Mouse (Mus musculus): ENCODE data around the gene Usp2. TPM values are rescaled to one million over a fixed set of nuclear protein-coding genes. Genes with fewer than 3 reads are reported as not detected.

The Usp2 gene
- total RNA-seq, 1 experiment: 3.9 TPM

- H3K27ac ChIP-seq (ENCODE audit: insufficient read depth, low read depth, low read length, poor library complexity, severe bottlenecking): no peak overlapping the region
Measured at GRCm38 (mm10) chr9:44077266-44077910, 10.6 kb downstream of the Usp2 start.

GRCm38 (mm10) chr9:44078136-44078797, 11.4 kb downstream of the Usp2 start:
- Histone ChIP-seq H3K27ac (ENCODE audit: insufficient read depth, low read depth, low read length, poor library complexity, severe bottlenecking) (no peak overlapping the region), H3K9me3 (ENCODE audit: control insufficient read depth, insufficient read depth, low read depth, low read length) (no peaks in the 10 kb centered on the region), H3K36me3 (ENCODE audit: control insufficient read depth, insufficient read depth, low read length, poor library complexity, severe bottlenecking) (no peaks in the 10 kb centered on the region), H3K4me1 (ENCODE audit: control insufficient read depth in 2 of 2, insufficient read depth in 2 of 2, low read length in 2 of 2, poor library complexity in 1 of 2) (peaks cover 0 to 6% of the 10 kb centered on the region in 2 experiments; a peak in 1 of 4 replicates), H3K4me3 (ENCODE audit: insufficient read depth in 1 of 2, low read depth in 1 of 2, low read length in 2 of 2, poor library complexity in 1 of 2, severe bottlenecking in 1 of 2) (no peak overlapping the region), H3K9ac (ENCODE audit: insufficient read depth, low read depth, low read length, poor library complexity, severe bottlenecking) (no peak overlapping the region)
- in situ Hi-C loops (cut with MboI; ENCODE audit: low sequenced_read_pairs in 2 of 2, unreplicated experiment in 2 of 2): no loop called here
- TF ChIP-seq MAFK (IDR thresholded peaks at IDR 0.05; ENCODE audit: insufficient read depth, low read depth, low read length) (no peak), ZNF384 (IDR thresholded peaks at IDR 0.05; ENCODE audit: low read depth, low read length) (no peak), CHD2 (IDR thresholded peaks at IDR 0.05; ENCODE audit: low read depth, low read length) (no peak), ZC3H11A (IDR thresholded peaks at IDR 0.05; ENCODE audit: borderline replicate concordance, low read depth, low read length) (no peak)
- DNase-seq (ENCODE audit: low read depth, low spot score): no peak

More at GRCm38 (mm10) chr9:44077266-44077910, 10.6 kb downstream of the Usp2 start:
- no peak overlapping the region for H3K4me3 ChIP-seq (ENCODE audit: insufficient read depth in 1 of 2, low read depth in 1 of 2, low read length in 2 of 2, poor library complexity in 1 of 2, severe bottlenecking in 1 of 2)
- H3K9me3 ChIP-seq (ENCODE audit: control insufficient read depth, insufficient read depth, low read depth, low read length): no peaks in the 10 kb centered on the region
- no peak for DNase-seq (ENCODE audit: low read depth, low spot score)
- peaks cover 0 to 6% of the 10 kb centered on the region in 2 experiments; a peak in 1 of 4 replicates for H3K4me1 ChIP-seq (ENCODE audit: control insufficient read depth in 2 of 2, insufficient read depth in 2 of 2, low read length in 2 of 2, poor library complexity in 1 of 2)
- TF ChIP-seq CHD2 (IDR thresholded peaks at IDR 0.05; ENCODE audit: low read depth, low read length): no peak
- TF ChIP-seq ZC3H11A (IDR thresholded peaks at IDR 0.05; ENCODE audit: borderline replicate concordance, low read depth, low read length): no peak
- TF ChIP-seq ZNF384 (IDR thresholded peaks at IDR 0.05; ENCODE audit: low read depth, low read length): no peak
- TF ChIP-seq MAFK (IDR thresholded peaks at IDR 0.05; ENCODE audit: insufficient read depth, low read depth, low read length): no peak
- no peak for TF ChIP-seq HCFC1 (IDR thresholded peaks at IDR 0.05; ENCODE audit: borderline replicate concordance, insufficient read depth, low read length)
- no peak overlapping the region for H3K9ac ChIP-seq (ENCODE audit: insufficient read depth, low read depth, low read length, poor library complexity, severe bottlenecking)
- no peaks in the 10 kb centered on the region for H3K36me3 ChIP-seq (ENCODE audit: control insufficient read depth, insufficient read depth, low read length, poor library complexity, severe bottlenecking)
- in situ Hi-C loops (cut with MboI; ENCODE audit: low sequenced_read_pairs in 2 of 2, unreplicated experiment in 2 of 2): no loop called here

- H3K27ac ChIP-seq (ENCODE audit: insufficient read depth, low read depth, low read length, poor library complexity, severe bottlenecking): no peak overlapping the region
- in situ Hi-C loops (cut with MboI; ENCODE audit: low sequenced_read_pairs in 2 of 2, unreplicated experiment in 2 of 2): no loop called here
Measured at GRCm38 (mm10) chr9:44078955-44079756, 12.3 kb downstream of the Usp2 start.

GRCm38 (mm10) chr9:44079997-44080780, 13.4 kb downstream of the Usp2 start:
- in situ Hi-C loops (cut with MboI; ENCODE audit: low sequenced_read_pairs in 2 of 2, unreplicated experiment in 2 of 2): no loop called here
- no peak overlapping the region for H3K4me3 ChIP-seq (ENCODE audit: insufficient read depth in 1 of 2, low read depth in 1 of 2, low read length in 2 of 2, poor library complexity in 1 of 2, severe bottlenecking in 1 of 2)

More at GRCm38 (mm10) chr9:44078955-44079756, 12.3 kb downstream of the Usp2 start:
- Histone ChIP-seq H3K9me3 (ENCODE audit: control insufficient read depth, insufficient read depth, low read depth, low read length) (no peaks in the 10 kb centered on the region), H3K4me1 (ENCODE audit: control insufficient read depth in 2 of 2, insufficient read depth in 2 of 2, low read length in 2 of 2, poor library complexity in 1 of 2) (peaks cover 2 to 10% of the 10 kb centered on the region in 2 experiments; a peak in 2 of 4 replicates), H3K36me3 (ENCODE audit: control insufficient read depth, insufficient read depth, low read length, poor library complexity, severe bottlenecking) (no peaks in the 10 kb centered on the region), H3K4me3 (ENCODE audit: insufficient read depth in 1 of 2, low read depth in 1 of 2, low read length in 2 of 2, poor library complexity in 1 of 2, severe bottlenecking in 1 of 2) (no peak overlapping the region), H3K9ac (ENCODE audit: insufficient read depth, low read depth, low read length, poor library complexity, severe bottlenecking) (no peak overlapping the region)
- DNase-seq (ENCODE audit: low read depth, low spot score): no peak
- TF ChIP-seq MAFK (IDR thresholded peaks at IDR 0.05; ENCODE audit: insufficient read depth, low read depth, low read length) (0 out of 2 replicates have a peak, but pooled peaks have one; percentile 24), HCFC1 (IDR thresholded peaks at IDR 0.05; ENCODE audit: borderline replicate concordance, insufficient read depth, low read length) (no peak)

More at GRCm38 (mm10) chr9:44079997-44080780, 13.4 kb downstream of the Usp2 start:
- TF ChIP-seq CHD2 (IDR thresholded peaks at IDR 0.05; ENCODE audit: low read depth, low read length) (no peak), ZNF384 (IDR thresholded peaks at IDR 0.05; ENCODE audit: low read depth, low read length) (no peak), ZC3H11A (IDR thresholded peaks at IDR 0.05; ENCODE audit: borderline replicate concordance, low read depth, low read length) (no peak), MAFK (IDR thresholded peaks at IDR 0.05; ENCODE audit: insufficient read depth, low read depth, low read length) (no peak), HCFC1 (IDR thresholded peaks at IDR 0.05; ENCODE audit: borderline replicate concordance, insufficient read depth, low read length) (no peak)
- no peak for DNase-seq (ENCODE audit: low read depth, low spot score)
- Histone ChIP-seq H3K27ac (ENCODE audit: insufficient read depth, low read depth, low read length, poor library complexity, severe bottlenecking) (no peak overlapping the region), H3K9ac (ENCODE audit: insufficient read depth, low read depth, low read length, poor library complexity, severe bottlenecking) (no peak overlapping the region), H3K4me1 (ENCODE audit: control insufficient read depth in 2 of 2, insufficient read depth in 2 of 2, low read length in 2 of 2, poor library complexity in 1 of 2) (peaks cover 4 to 10% of the 10 kb centered on the region in 2 experiments; a peak in 2 of 4 replicates), H3K9me3 (ENCODE audit: control insufficient read depth, insufficient read depth, low read depth, low read length) (no peaks in the 10 kb centered on the region), H3K36me3 (ENCODE audit: control insufficient read depth, insufficient read depth, low read length, poor library complexity, severe bottlenecking) (no peaks in the 10 kb centered on the region)
